Mouse (Mus musculus) CD4-positive, CD25-positive, alpha-beta regulatory T cell, adult 2 months (primary cell): ENCODE results near the gene Rinl.

ENCODE experiments used
- DNase-seq: peaks from one replicate; pipeline ENCODE4 v3.0.0-alpha.2; 2012; ENCODE audit warnings: low read depth, low spot score

Gene Rinl

GRCm38 (mm10) chr7:28780857-28781256 lies 7.9 kb upstream of the Rinl start:
- DNase-seq = peak; percentile 76

GRCm38 (mm10) chr7:28781261-28781663 lies 7.5 kb upstream of the Rinl start:
- peak; percentile 93 for DNase-seq

- DNase-seq = no peak
Measured at GRCm38 (mm10) chr7:28785161-28785560, 3.6 kb upstream of the Rinl start.

- DNase-seq = no peak
Measured at GRCm38 (mm10) chr7:28787884-28788283, 885 bp upstream of the Rinl start.

GRCm38 (mm10) chr7:28789235-28789634 lies 466 bp downstream of the Rinl start:
- no peak for DNase-seq

DNA sequence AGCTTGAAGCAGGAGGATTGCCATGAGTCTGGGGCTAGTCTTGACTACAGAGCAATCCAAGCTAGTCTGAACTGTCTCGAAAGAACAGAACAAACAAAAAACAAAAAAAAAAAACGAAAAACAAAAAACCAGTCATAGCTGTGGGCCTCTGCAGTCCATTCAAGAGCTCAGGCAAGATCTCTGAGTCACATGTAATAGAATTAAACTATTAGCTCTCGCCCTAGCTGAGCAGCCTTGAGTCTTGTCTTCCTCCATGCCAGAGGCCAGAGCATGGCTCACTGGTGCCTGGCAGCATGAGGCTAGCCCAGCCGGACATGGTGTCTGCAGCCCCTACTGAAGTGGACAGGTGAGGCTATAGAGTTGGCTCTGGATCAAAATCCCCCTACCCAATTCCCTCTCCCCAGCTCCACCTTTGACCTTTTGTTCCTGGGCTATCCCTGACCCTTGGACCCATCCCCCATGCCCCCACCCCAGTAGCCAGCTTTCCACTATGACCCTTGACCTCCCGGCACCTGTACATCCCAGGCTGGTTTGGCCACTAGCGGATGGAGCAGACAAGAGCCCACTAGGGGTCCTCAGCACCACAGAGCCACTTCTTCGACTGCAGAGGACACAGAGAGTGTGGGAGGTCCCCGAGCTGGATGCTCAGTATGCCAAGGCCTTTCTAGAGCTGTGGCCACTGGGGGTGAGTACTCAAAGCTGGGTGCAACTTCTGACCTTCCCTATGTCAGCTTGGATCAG lies 1.5 kb downstream of the Rinl start:
- peak; percentile 45 for DNase-seq

GRCm38 (mm10) chr7:28791706-28792105 lies 2.9 kb downstream of the Rinl start:
- DNase-seq = no peak

GRCm38 (mm10) chr7:28792391-28793185 lies 3.8 kb downstream of the Rinl start:
- peak; percentile 75 for DNase-seq

- peak; percentile 68 for DNase-seq
Measured at GRCm38 (mm10) chr7:28793834-28794233, 5.1 kb downstream of the Rinl start.

GRCm38 (mm10) chr7:28794496-28794895 lies 5.7 kb downstream of the Rinl start:
- DNase-seq = peak; percentile 64

DNA sequence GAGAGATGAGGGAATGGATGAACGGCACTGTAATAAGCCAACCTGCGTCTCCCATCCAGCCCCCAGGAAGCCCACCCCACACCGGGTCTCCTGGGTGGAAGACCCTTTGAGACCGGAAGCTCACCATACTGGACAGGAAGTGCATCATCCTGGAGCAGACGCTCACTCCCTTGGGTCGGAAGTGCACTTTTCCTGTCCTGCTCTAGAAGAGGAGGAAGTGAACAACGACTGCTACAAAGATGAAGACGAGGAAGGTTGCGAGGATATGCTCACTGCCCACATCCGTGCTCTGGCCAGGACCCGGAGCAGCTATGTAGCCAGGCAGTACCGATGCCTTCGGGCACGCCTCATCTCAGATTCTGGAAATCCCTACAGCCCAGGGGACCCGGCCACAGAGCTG lies 7.1 kb downstream of the Rinl start:
- peak; percentile 41 for DNase-seq

DNA sequence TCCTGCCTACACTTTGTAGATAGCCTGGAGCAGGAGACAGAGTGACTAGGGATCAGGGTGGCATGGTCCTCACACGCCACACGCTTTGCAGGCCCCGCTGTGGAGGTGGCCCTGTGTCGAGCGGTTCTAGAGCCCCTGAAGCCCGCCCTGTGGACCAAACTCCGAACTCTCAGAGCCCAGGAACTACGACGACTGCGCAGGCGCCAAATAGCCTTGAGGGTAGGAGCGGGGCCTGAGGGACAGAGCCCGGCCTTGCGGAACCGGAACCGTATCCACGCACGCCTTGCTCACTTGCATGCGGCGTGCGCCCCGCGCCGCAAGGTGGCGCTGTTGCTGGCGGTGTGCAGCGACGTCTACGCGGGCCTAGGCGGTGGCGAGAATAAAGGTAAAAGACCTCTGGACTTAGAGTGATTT lies 7.8 kb downstream of the Rinl start:
- peak; percentile 90 for DNase-seq

DNA sequence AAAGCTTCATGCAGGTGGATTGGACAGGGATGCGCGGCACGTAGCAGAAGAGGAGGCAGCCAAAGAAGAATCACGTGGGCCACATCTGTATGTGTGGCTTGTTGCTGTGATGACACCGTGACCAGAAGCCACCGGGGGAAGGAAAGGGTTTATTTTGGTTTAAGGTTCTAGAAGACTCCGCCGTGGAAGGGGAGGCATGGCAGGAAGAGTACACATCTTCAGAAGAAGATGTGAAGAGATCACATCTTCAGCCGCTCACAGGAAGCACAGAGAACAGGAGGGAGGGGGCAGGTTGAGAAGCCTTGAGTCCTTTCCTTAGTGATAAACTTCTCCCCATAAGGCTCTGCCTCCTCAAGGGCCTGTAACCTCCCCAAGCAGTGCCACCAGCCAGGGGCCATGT lies 11.2 kb downstream of the Rinl start:
- DNase-seq = peak; percentile 72

DNA sequence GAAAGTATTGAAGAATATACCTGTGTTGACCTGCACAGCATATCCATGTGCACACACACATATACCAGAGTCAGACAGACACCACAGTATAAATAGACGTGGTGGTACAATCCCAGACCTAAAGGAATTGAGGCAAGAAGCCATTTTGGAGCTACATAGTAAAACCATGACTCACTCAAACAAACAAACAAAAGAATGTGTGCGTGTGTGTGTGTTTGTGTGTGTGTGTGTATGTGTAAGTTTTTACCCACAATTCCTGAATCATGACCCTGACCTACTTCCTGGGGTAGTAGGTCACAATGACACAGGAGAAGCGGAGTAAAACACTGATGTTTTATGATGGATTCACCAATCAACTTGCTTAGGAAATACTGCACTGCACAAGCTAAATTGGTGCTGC lies 12.7 kb downstream of the Rinl start:
- DNase-seq = no peak

DNA sequence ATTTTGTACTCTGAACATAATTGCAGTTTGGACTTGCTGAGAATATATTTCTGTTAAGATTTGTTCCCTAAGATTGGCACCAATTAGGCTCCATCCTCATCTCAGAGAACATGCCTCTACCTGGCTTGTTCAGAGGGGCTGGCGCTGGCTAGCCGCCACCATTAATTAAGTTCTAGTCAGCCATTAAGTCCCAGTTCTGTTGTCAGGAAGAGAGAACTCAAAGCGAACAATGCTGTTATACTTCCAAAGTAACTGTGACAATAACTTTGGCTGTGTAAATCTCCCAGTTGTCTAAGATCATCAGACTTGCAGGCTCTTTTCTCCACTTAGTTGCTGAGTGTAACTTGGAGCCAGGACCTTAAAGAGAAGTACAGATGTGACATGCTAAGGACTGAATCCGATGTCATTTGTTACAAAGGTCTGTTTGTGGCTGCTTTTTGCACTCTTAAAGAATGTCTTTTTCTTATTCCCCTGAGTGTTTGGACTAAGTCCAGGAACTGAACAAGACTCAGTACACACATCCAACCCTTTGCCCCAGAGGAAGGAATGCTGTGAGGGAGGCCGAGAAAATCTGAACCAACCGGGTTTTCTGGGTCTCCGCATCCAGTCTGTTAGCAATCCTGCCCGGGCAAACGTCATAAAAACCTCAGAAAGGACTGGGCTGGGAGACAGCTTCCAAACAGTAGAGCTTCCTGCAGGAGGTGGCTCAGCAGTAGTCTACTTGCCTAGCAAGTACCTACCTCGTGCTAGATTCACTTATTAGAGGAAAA lies 13.3 kb downstream of the Rinl start:
- DNase-seq = no peak

DNA sequence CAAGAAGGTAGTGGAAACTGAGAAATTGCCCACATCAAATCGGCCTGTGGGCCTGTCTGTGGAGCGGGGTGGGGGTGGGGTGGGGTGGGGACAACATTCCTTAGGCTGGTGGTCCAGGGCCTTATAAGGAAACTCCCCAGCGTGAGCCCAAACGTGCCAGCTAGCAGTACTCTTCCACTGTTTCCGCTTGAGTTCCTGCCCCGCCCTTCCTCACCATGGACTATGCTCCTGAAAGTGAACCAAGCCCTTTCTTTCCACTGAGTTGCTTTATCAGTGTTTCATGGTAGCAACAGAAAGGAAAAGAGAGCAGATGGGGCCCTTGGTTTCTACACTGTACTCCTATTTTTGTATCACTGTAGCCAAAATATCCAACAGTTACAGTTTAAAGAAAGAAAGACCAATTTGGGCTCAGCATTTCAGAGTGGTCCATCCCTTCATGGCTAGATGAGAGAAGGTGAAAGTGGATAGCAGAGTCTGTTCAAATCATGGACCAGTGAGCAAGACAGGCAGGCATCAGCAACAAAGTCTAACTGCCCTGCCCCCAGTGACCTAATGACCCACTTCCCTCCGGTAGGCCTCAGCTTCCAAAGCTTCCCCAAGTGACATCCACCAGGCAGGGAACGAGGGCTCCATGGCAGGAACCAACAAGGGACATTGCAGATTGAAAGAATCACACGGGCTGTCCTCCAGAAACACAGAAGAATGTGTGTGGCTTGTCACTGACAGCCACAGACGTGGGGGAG lies 14.2 kb downstream of the Rinl start:
- DNase-seq = no peak

GRCm38 (mm10) chr7:28803756-28804155 lies 15.0 kb downstream of the Rinl start:
- DNase-seq = no peak

- DNase-seq = peak; percentile 77
Measured at GRCm38 (mm10) chr7:28806869-28807268, 18.1 kb downstream of the Rinl start.

DNA sequence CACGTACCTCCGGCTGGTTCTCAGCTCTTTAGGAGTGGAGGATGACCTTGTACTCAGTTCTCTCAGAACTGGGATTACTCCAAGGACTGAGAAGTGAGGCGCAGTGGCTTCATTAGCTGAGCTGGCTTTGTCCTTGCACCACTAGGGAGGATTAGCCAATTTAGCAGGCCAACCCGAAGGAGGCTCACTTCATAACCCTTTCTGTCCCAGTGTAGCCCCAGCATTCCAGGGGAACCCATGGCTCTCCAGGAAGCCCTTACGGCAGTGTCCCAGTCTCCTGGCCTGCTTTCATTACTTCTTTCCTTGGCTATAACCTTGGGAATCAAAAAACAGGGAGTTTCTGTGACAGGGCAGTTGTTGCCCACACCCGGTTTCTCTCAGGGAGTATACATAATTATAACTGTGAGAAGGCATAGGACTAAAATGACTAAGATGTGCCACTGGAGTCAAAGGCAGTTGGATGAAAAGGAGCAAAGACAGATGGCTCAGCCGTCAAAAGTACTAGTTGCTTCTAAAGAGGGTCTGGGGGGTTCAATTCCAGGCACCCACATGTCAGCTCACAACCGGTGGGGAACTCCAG lies 19.0 kb downstream of the Rinl start:
- no peak for DNase-seq

GRCm38 (mm10) chr7:28808221-28808941 lies 19.6 kb downstream of the Rinl start, which contains the start of gene Hnrnpl:
Hnrnpl (plus strand) TSS chr7:28808541.
- DNase-seq = peak; percentile 82
